Mouse (Mus musculus): ENCODE data around the gene Boll. TPM values are rescaled to one million over a fixed set of nuclear protein-coding genes. Genes with fewer than 3 reads are reported as not detected.

Boll gene
- total RNA-seq, 1 experiment from 2014 or later = not detected

- ATAC-seq (replicated peaks; ENCODE audit: insufficient number of reproducible peaks, low FRiP score, low TSS enrichment, poor library complexity, severe bottlenecking) = no peak
Measured at GRCm38 (mm10) chr1:55213475-55213874, 149.8 kb downstream of the Boll start.

DNA sequence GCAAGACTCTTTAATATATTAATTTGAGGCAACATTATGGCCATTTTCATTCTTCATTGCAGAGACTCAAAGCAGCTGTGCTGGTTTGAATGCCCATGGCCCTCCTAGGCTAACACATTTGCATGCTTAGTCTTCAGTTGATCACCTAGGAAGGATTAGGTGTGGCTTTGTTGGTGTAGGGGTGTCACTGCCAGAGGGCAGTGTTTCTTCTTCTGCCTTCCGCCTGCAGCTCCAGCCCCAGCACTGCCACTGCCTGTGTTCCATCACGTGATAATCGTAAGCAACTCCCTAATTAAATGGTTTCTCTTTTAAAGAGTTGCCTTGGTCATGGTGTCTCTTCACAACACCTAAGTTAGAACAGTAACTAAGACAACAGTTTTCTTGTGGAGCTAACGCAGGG lies 150.5 kb downstream of the Boll start:
- no peak for ATAC-seq (replicated peaks; ENCODE audit: insufficient number of reproducible peaks, low FRiP score, low TSS enrichment, poor library complexity, severe bottlenecking)

- no peak for ATAC-seq (replicated peaks; ENCODE audit: insufficient number of reproducible peaks, low FRiP score, low TSS enrichment, poor library complexity, severe bottlenecking)
Measured at GRCm38 (mm10) chr1:55211081-55211480, 152.2 kb downstream of the Boll start.

DNA sequence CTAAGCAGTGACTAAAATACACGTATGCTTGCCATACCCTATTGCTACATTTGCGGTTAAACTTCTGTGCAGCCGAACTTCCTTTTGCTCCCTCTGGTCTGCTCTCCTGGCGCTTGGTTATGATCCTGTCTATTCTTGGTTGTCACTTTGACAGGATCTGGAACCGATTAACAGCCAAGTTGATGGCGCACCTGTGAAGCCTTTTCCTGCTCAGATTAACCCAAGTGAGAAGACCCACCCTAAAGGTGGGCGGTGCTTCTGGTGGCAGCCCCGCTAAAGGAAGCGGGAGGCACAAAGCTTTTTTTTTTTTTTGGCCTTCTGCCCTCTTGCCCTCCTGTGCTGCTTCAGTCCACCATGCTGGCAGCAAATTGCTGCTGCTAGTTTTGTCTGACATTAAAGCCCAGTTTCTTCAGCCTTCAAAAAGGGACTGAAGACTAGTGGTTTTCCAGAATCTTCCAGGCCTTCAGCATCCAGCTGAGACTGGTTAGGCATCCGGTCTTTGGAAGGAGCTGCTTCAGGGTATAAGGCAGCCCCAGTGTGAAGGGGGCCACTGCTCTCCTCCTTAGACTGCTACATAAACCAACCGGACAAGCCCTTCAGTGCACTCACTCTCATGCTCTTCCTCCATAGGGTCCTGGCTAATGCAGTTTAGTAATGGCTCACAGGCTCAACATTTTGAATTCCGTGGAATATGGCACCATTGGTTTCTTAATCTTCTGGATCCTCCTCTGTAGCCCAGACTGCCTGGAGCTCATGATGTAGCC lies 152.9 kb downstream of the Boll start:
- peak; percentile 54; the same call in 1 of the 2 replicates for ATAC-seq (replicated peaks; ENCODE audit: insufficient number of reproducible peaks, low FRiP score, low TSS enrichment, poor library complexity, severe bottlenecking)

DNA sequence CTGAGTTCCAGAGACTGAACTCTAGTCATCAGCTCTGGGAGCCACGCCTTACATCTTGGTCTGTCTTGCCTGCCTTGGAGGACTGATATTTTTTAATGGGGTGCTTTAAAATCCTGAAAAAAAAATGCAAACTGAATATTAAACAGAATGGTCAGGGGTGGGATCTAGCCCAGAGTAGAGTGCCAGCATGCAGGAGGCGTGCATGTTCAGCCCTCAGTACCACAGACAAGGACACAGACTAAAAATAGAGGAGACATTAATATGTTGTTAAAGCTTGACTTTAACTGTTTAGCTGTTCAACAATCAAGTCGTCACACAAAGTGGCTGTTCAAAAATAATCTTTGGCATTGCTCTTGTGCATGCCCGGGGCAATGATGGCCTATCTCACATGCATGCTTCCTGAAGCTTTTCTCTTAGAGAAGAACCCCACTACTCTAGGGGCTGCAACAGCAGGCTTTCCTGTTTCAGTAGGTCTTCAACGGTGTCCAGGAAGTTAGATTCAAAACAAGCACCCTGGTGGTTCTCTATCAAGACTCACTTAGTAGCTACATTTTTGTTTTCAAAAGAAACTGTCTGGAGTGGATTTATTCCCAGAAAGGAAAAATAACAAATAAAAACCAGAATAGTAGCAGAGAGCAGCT lies 154.6 kb downstream of the Boll start:
- no peak for ATAC-seq (replicated peaks; ENCODE audit: insufficient number of reproducible peaks, low FRiP score, low TSS enrichment, poor library complexity, severe bottlenecking)

DNA sequence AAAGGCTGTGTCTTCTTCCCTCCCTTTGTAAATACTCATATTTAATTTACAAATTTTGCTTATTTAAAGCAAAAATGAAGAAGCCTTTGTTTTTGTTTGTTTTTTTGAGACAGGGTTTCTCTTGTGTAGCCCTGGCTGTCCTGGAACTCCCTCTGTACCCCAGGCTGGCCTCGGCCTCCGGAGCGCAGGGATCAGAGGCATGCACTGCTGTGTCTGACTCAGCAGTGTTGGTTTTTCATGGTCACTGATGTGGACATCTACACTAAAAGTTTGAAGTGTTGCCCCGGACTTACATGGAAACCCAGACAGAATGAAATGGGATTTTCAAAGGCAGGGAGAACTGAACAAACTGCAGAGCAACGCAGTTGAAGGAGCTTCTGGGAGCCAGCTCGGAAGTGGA lies 155.7 kb downstream of the Boll start:
- no peak for ATAC-seq (replicated peaks; ENCODE audit: insufficient number of reproducible peaks, low FRiP score, low TSS enrichment, poor library complexity, severe bottlenecking)

DNA sequence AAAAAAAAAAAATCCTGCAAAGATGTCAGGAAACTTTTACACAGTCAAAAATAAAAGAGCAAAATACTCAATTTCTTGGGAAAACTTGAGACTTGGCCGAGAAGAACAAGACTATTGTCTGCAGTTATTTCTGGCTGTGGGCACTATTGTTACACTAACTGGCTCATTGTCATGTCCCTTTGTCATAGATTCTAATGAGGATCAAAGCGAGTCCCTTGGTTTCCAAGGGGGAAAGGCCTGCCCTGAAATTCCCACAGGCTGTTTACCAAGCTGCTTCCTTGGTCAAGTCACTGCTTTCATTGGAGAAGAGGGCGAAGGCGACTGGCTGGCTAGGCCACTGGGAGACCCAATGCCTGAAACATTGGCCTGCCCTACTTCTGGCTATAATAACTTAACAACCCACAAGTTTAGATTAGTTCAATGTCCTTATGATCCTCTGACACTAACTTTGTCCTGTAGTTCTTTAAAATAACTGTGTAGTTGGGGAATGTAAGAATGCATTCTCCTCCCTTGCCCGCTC lies 157.4 kb downstream of the Boll start:
- no peak for ATAC-seq (replicated peaks; ENCODE audit: insufficient number of reproducible peaks, low FRiP score, low TSS enrichment, poor library complexity, severe bottlenecking)

GRCm38 (mm10) chr1:55201850-55202752 lies 161.2 kb downstream of the Boll start:
- no peak for ATAC-seq (replicated peaks; ENCODE audit: insufficient number of reproducible peaks, low FRiP score, low TSS enrichment, poor library complexity, severe bottlenecking)

GRCm38 (mm10) chr1:55198719-55199118 lies 164.6 kb downstream of the Boll start:
- ATAC-seq (replicated peaks; ENCODE audit: insufficient number of reproducible peaks, low FRiP score, low TSS enrichment, poor library complexity, severe bottlenecking) = no peak

Other genes starting within 250 kb of the Boll start
- 68.1 to 119 TPM (median 87.3 TPM) in 3 replicates for gene Mob4, start 232.2 kb downstream of the Boll start, total RNA-seq (2017)
- gene Rftn2, start 136.7 kb downstream of the Boll start, total RNA-seq (2017) = 1.4 to 3.1 TPM (median 2.7 TPM) in 3 replicates
- gene Mars2, start 126.3 kb downstream of the Boll start, total RNA-seq (2017) = 3.7 to 7.5 TPM (median 5.2 TPM) in 3 replicates
- 0.32 to 1.9 TPM (median 1.5 TPM) in 3 replicates for gene Plcl1, start 42.5 kb upstream of the Boll start, total RNA-seq (2017)

Measured in monocyte, adult 5-6 weeks (primary cell).